Mouse (Mus musculus) forebrain, embryonic 13.5 days (tissue): ENCODE results near the gene Morn5. TPM values are rescaled to one million over a fixed set of nuclear protein-coding genes. Genes with fewer than 3 reads are reported as not detected.

Experiments used
- ATAC-seq: fragments of 200-750 bp; cut with Nextera tagmentation; 2 replicates; pipeline ENCODE4 v1.8.0; 2017
- H3K27ac ChIP-seq: fragments of 300-500 bp; sonication (generic); 2 replicates; pipeline ENCODE4 v1.5.1; 2015; ENCODE audit warnings: inconsistent platforms, mild to moderate bottlenecking, moderate library complexity
- H3K27me3 ChIP-seq: fragments of 300-500 bp; sonication (generic); 2 replicates; pipeline ENCODE4 v1.6.1; 2015; ENCODE audit warnings: mild to moderate bottlenecking, inconsistent platforms
- H3K36me3 ChIP-seq: fragments of 300-500 bp; sonication (generic); 2 replicates; pipeline ENCODE4 v1.6.1; 2015; ENCODE audit warnings: mild to moderate bottlenecking, inconsistent platforms; ENCODE audit not compliant: poor library complexity, severe bottlenecking
- H3K4me1 ChIP-seq: fragments of 300-500 bp; sonication (generic); 2 replicates; pipeline ENCODE4 v1.6.1; 2015; ENCODE audit warnings: inconsistent platforms
- H3K4me2 ChIP-seq: fragments of 300-500 bp; sonication (generic); 2 replicates; pipeline ENCODE4 v1.6.1; 2015; ENCODE audit warnings: inconsistent platforms, mild to moderate bottlenecking, moderate library complexity
- H3K4me3 ChIP-seq: fragments of 300-500 bp; sonication (generic); 2 replicates; pipeline ENCODE4 v1.5.1; 2015; ENCODE audit warnings: mild to moderate bottlenecking, inconsistent platforms
- H3K9ac ChIP-seq: fragments of 300-500 bp; sonication (generic); 2 replicates; pipeline ENCODE4 v1.6.1; 2015; ENCODE audit warnings: mild to moderate bottlenecking, inconsistent platforms
- H3K9me3 ChIP-seq: fragments of 300-500 bp; sonication (generic); replicated peaks from 2 replicates; pipeline ENCODE4 v1.6.1; 2016; ENCODE audit warnings: inconsistent platforms
- WGBS: fragments of 180-500 bp; shearing (Covaris S2); methylation state at CpG from one replicate; pipeline ENCODE4 v1.1.7; 2015; 5-methylcytosine and 5-hydroxymethylcytosine counted together
- polyA plus RNA-seq: library from polyadenylated mRNA; unstranded; fragments of >200 nt; fragmentation: Nextera tagmentation; extraction: Ambion mirVana; gene quantifications from 2 replicates; pipeline ENCODE4 v1.2.1, GENCODE M21; 2015

The Morn5 gene
- polyA plus RNA-seq, 1 experiment from 2014 or later = 2.0 TPM

DNA sequence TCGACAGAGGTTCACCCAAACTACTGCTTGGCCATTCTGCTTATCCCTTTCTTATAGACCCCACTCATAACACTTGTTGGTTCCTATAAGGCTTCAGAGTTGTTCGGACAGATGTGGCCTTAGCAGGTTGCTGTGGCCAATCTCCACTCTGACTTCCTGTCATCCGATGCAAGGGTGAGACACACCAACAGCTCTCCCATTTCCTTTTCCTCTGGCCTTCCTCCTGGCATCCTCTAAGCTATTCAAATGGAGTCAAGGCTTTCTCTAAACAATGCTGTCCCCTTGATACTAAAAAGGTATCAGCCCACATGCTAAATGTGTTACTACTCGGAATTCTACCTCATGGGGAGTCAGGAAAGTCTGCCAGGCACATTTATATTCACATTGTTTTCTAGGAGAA lies 78.7 kb downstream of the Morn5 start:
- no peaks in the 10 kb centered on the region for H3K9me3 ChIP-seq
- no peaks in the 10 kb centered on the region for H3K4me1 ChIP-seq
- H3K36me3 ChIP-seq = peaks cover 84% of the 10 kb centered on the region
- ATAC-seq = no peak
- H3K4me2 ChIP-seq = no peak overlapping the region
- H3K4me3 ChIP-seq = no peak overlapping the region
- H3K27ac ChIP-seq = no peak overlapping the region
- H3K27me3 ChIP-seq = no peaks in the 10 kb centered on the region
- H3K9ac ChIP-seq = no peak overlapping the region
- 88% methylated on average over 4 of the region's 4 CpGs for WGBS

DNA sequence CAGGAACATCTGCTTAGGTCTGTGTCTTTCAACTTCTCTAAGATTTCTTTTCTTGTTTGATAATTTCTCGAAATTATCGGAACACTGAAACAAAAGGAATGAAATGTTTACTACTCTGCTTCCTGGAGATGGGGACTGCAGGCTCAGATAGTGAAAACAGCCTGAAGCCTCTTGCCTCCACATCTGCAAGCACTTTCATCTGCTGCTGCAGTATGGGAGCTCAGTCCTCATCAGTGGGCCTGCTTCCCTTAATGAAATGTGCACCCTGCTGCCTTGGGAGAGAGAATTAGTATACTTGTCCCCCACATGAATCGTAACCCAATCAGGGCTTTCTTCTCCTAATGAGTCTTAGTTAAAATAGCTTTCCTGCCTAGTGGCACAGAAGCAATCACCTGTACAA lies 79.8 kb downstream of the Morn5 start:
- no peak for ATAC-seq
- no peak overlapping the region for H3K4me2 ChIP-seq
- 84% methylated on average over 3 of the region's 3 CpGs for WGBS
- H3K4me1 ChIP-seq = no peaks in the 10 kb centered on the region
- no peak overlapping the region for H3K27ac ChIP-seq
- H3K27me3 ChIP-seq = no peaks in the 10 kb centered on the region
- peaks cover 84% of the 10 kb centered on the region for H3K36me3 ChIP-seq
- no peak overlapping the region for H3K4me3 ChIP-seq
- H3K9me3 ChIP-seq = no peaks in the 10 kb centered on the region
- H3K9ac ChIP-seq = no peak overlapping the region

Other genes starting within 250 kb of the Morn5 start
- gene Ttll11, start 69.5 kb upstream of the Morn5 start, polyA plus RNA-seq = 1.8 and 2.2 TPM in 2 replicates
- 222 and 237 TPM in 2 replicates for gene Ndufa8, start 52 bp upstream of the Morn5 start, polyA plus RNA-seq
- gene Lhx6, start 56.0 kb downstream of the Morn5 start, polyA plus RNA-seq = 25.9 and 33.7 TPM in 2 replicates
- gene Mrrf, start 86.9 kb downstream of the Morn5 start, polyA plus RNA-seq = 25.7 and 27.2 TPM in 2 replicates
- gene Rbm18, start 87.3 kb downstream of the Morn5 start, polyA plus RNA-seq = 140 and 143 TPM in 2 replicates
- gene Ptgs1, start 181.0 kb downstream of the Morn5 start, polyA plus RNA-seq = 2.2 and 2.4 TPM in 2 replicates